Mouse (Mus musculus) CH12.LX (cell line): ENCODE measurements around the gene Tll2. TPM values are rescaled to one million over a fixed set of nuclear protein-coding genes. Genes with fewer than 3 reads are reported as not detected.

Experiments used
- DNase-seq: peaks from one replicate; pipeline ENCODE4 v3.0.0-alpha.2; 2013; ENCODE audit errors: extremely low read depth
- H3K27ac ChIP-seq: 2 replicates; pipeline ENCODE4 v1.5.1; 2012; ENCODE audit warnings: low read depth, mild to moderate bottlenecking, control low read depth, moderate library complexity; ENCODE audit not compliant: insufficient read depth
- H3K27me3 ChIP-seq: replicated peaks from 2 replicates; pipeline ENCODE3; 2012; ENCODE audit warnings: inconsistent platforms
- H3K36me3 ChIP-seq, 2 experiments: replicated peaks in 1 of 2; 2 replicates each; pipeline versions ENCODE3 to v1.6.1; 2012; ENCODE audit warnings: inconsistent platforms in 1 of 2, low read length in 1 of 2, mild to moderate bottlenecking in 1 of 2, mixed read lengths in 1 of 2, moderate library complexity in 1 of 2; ENCODE audit not compliant: control insufficient read depth in 1 of 2, insufficient read depth in 1 of 2
- H3K4me1 ChIP-seq, 2 experiments: 2 replicates each; pipeline ENCODE4 v1.6.1; 2012; ENCODE audit warnings: inconsistent platforms in 1 of 2, moderate library complexity in 1 of 2; ENCODE audit not compliant: insufficient read depth in 2 of 2, control insufficient read depth in 1 of 2
- H3K4me2 ChIP-seq: 2 replicates; pipeline ENCODE4 v1.6.1; 2012; ENCODE audit warnings: low read depth, mild to moderate bottlenecking, control low read depth; ENCODE audit not compliant: poor library complexity, insufficient read depth, severe bottlenecking
- H3K4me3 ChIP-seq, 3 experiments: fragments of 150-350 bp in 1 of 3; sonication (generic) in 1 of 3; replicated peaks in 1 of 3; 2 replicates each; pipeline versions ENCODE3 to v1.5.1; 2011 to 2012; ENCODE audit warnings: low read depth in 2 of 3, low read length in 2 of 3, mild to moderate bottlenecking in 2 of 3, moderate library complexity in 2 of 3, control low read depth in 1 of 3, improper control_type of control experiment in 1 of 3, inconsistent platforms in 1 of 3, mixed read lengths in 1 of 3; ENCODE audit not compliant: poor library complexity in 1 of 3
- H3K79me2 ChIP-seq: replicated peaks from 2 replicates; pipeline ENCODE4 v1.6.1; 2012; ENCODE audit warnings: mild to moderate bottlenecking, moderate library complexity; ENCODE audit not compliant: control insufficient read depth, poor library complexity, insufficient read depth, severe bottlenecking; ENCODE audit errors: extremely low read depth
- H3K9ac ChIP-seq: 2 replicates; pipeline ENCODE4 v1.6.1; 2012; ENCODE audit warnings: low read depth, mild to moderate bottlenecking, control low read depth, moderate library complexity; ENCODE audit not compliant: insufficient read depth
- H3K9me3 ChIP-seq: replicated peaks from 2 replicates; pipeline ENCODE3; 2012; ENCODE audit warnings: low read length, inconsistent platforms, mixed read lengths
- BHLHE40 ChIP-seq: IDR thresholded peaks from 2 replicates; pipeline ENCODE4 v1.6.1; 2011; ENCODE audit warnings: mild to moderate bottlenecking, low read depth, low read length, improper control_type of control experiment
- CHD1 ChIP-seq: IDR thresholded peaks from 2 replicates; pipeline ENCODE4 v1.6.1; 2012; ENCODE audit warnings: low read depth, low read length, improper control_type of control experiment, inconsistent platforms
- CHD2 ChIP-seq: IDR thresholded peaks from 2 replicates; pipeline ENCODE4 v1.6.1; 2011; ENCODE audit warnings: low read length, improper control_type of control experiment
- CTCF ChIP-seq, 2 experiments: IDR thresholded peaks in 1 of 2; conservative IDR thresholded peaks in 1 of 2; 2 replicates each; pipeline ENCODE4 v1.5.1; 2011 to 2012; ENCODE audit warnings: low read depth in 2 of 2, low read length in 2 of 2, improper control_type of control experiment in 1 of 2, inconsistent platforms in 1 of 2, mild to moderate bottlenecking in 1 of 2, moderate library complexity in 1 of 2
- ETS1 ChIP-seq: conservative IDR thresholded peaks from 2 replicates; pipeline ENCODE4 v1.6.1; 2012; ENCODE audit warnings: low read depth, mild to moderate bottlenecking, inconsistent platforms, low read length, improper control_type of control experiment, moderate library complexity
- HCFC1 ChIP-seq: IDR thresholded peaks from 2 replicates; pipeline ENCODE4 v1.6.1; 2012; ENCODE audit warnings: low read depth, mild to moderate bottlenecking, inconsistent platforms, low read length, improper control_type of control experiment
- JUN ChIP-seq: IDR thresholded peaks from 2 replicates; pipeline ENCODE4 v1.6.1; 2011; ENCODE audit warnings: low read depth, mild to moderate bottlenecking, low read length, improper control_type of control experiment, moderate library complexity; ENCODE audit not compliant: insufficient read depth
- JUND ChIP-seq: conservative IDR thresholded peaks from 2 replicates; pipeline ENCODE4 v1.6.1; 2011; ENCODE audit warnings: low read depth, low read length, improper control_type of control experiment
- MAFK ChIP-seq: IDR thresholded peaks from 2 replicates; pipeline ENCODE4 v1.6.1; 2011; ENCODE audit warnings: low read length, improper control_type of control experiment; ENCODE audit not compliant: insufficient replicate concordance
- MEF2A ChIP-seq: IDR thresholded peaks from 2 replicates; pipeline ENCODE4 v1.6.1; 2014; ENCODE audit warnings: low read depth, mild to moderate bottlenecking, inconsistent platforms, low read length, improper control_type of control experiment, borderline replicate concordance
- MXI1 ChIP-seq: IDR thresholded peaks from 2 replicates; pipeline ENCODE4 v1.6.1; 2011; ENCODE audit warnings: mild to moderate bottlenecking, low read depth, low read length, improper control_type of control experiment
- MYC ChIP-seq: IDR thresholded peaks from 2 replicates; pipeline ENCODE4 v1.6.1; 2011; ENCODE audit warnings: low read depth, mild to moderate bottlenecking, improper control_type of control experiment, low read length
- NRF1 ChIP-seq: IDR thresholded peaks from 2 replicates; pipeline ENCODE4 v1.6.1; 2014; ENCODE audit warnings: low read depth, mild to moderate bottlenecking, inconsistent platforms, low read length, improper control_type of control experiment, moderate library complexity
- RAD21 ChIP-seq: IDR thresholded peaks from 2 replicates; pipeline ENCODE4 v1.6.1; 2011; ENCODE audit warnings: low read depth, mild to moderate bottlenecking, low read length, improper control_type of control experiment, moderate library complexity
- SIN3A ChIP-seq: IDR thresholded peaks from 2 replicates; pipeline ENCODE4 v1.6.1; 2012; ENCODE audit warnings: low read length, improper control_type of control experiment, inconsistent platforms
- TBP ChIP-seq: conservative IDR thresholded peaks from 2 replicates; pipeline ENCODE4 v1.6.1; 2011; ENCODE audit warnings: low read depth, low read length, improper control_type of control experiment
- TCF12 ChIP-seq: IDR thresholded peaks from 2 replicates; pipeline ENCODE4 v1.6.1; 2014; ENCODE audit warnings: low read depth, mild to moderate bottlenecking, inconsistent platforms, low read length, improper control_type of control experiment
- USF1 ChIP-seq: IDR thresholded peaks from 2 replicates; pipeline ENCODE4 v1.6.1; 2014; ENCODE audit warnings: low read depth, mild to moderate bottlenecking, inconsistent platforms, low read length, improper control_type of control experiment
- ZC3H11A ChIP-seq: IDR thresholded peaks from 2 replicates; pipeline ENCODE4 v1.6.1; 2012; ENCODE audit warnings: low read depth, mild to moderate bottlenecking, inconsistent platforms, low read length, improper control_type of control experiment
- ZMIZ1 ChIP-seq: IDR thresholded peaks from 2 replicates; pipeline ENCODE4 v1.6.1; 2012; ENCODE audit warnings: low read depth, mild to moderate bottlenecking, inconsistent platforms, low read length, improper control_type of control experiment
- ZNF384 ChIP-seq: IDR thresholded peaks from 2 replicates; pipeline ENCODE4 v1.6.1; 2012; ENCODE audit warnings: low read depth, low read length, improper control_type of control experiment, inconsistent platforms
- dilution Hi-C: fragments of 300-500 bp; cut with MboI; formaldehyde crosslinking; loops from 2 replicates; pipeline ENCODE4 v1.14.3; 2020; ENCODE audit warnings: low sequenced_read_pairs; ENCODE audit not compliant: extremely low pct_unique_long_range_greater_than_20kb, extremely low pct_ligation_motif_present
- in situ Hi-C: fragments of 300-500 bp; cut with MboI; formaldehyde crosslinking; loops from 3 replicates; pipeline ENCODE4 v1.14.3; 2019; ENCODE audit warnings: low sequenced_read_pairs, low pct_ligation_motif_present, low pct_unique_long_range_greater_than_20kb, mixed read lengths
- polyA plus RNA-seq: library from polyadenylated mRNA; unstranded; fragments of >175 nt; gene quantifications from 2 replicates; pipeline ENCODE4 v1.2.1, GENCODE M21; 2012; ENCODE audit warnings: low read depth; ENCODE audit not compliant: insufficient read length
- total RNA-seq, 2 experiments: library from RNA; depleted of rRNA; stranded (reverse); fragments of 300-350 nt in 1 of 2; fragments of >200 nt in 1 of 2; gene quantifications; 2 replicates each; pipeline ENCODE4 v1.2.3; 2012 to 2014

The Tll2 gene
- total and polyA plus RNA-seq, 3 experiments = not detected

GRCm38 (mm10) chr19:41113911-41114531 is 92.6 kb downstream of the Tll2 start:
- Histone ChIP-seq H3K36me3 (no peaks in the 10 kb centered on the region), H3K9ac (no peak overlapping the region), H3K4me2 (no peak overlapping the region), H3K9me3 (no peaks in the 10 kb centered on the region), H3K79me2 (no peaks in the 10 kb centered on the region), H3K27me3 (peaks cover 22% of the 10 kb centered on the region), H3K4me3 (no peak overlapping the region), H3K27ac (no peak overlapping the region), H3K4me1 (no peaks in the 10 kb centered on the region)
- dilution Hi-C loops = no loop called here
- no peak for DNase-seq
- no peak for TF ChIP-seq BHLHE40
- TF ChIP-seq ETS1 = no peak
- TF ChIP-seq ZMIZ1 = no peak
- TF ChIP-seq USF1 = no peak
- TF ChIP-seq RAD21 = no peak
- no peak for TF ChIP-seq TBP
- TF ChIP-seq NRF1 = no peak
- no peak for TF ChIP-seq ZNF384
- no peak for TF ChIP-seq MYC
- TF ChIP-seq JUND = no peak
- TF ChIP-seq CHD2 = no peak
- TF ChIP-seq MAFK = no peak
- no peak for TF ChIP-seq HCFC1
- no peak for TF ChIP-seq CHD1
- TF ChIP-seq JUN = no peak
- TF ChIP-seq TCF12 = no peak
- TF ChIP-seq SIN3A = no peak
- no peak for TF ChIP-seq MEF2A
- in situ Hi-C loops = no loop called here

- Histone ChIP-seq H3K36me3 (no peaks in the 10 kb centered on the region), H3K9me3 (no peaks in the 10 kb centered on the region), H3K27ac (no peak overlapping the region), H3K4me2 (no peak overlapping the region), H3K4me1 (no peaks in the 10 kb centered on the region), H3K79me2 (no peaks in the 10 kb centered on the region), H3K27me3 (peaks cover 17% of the 10 kb centered on the region), H3K4me3 (no peak overlapping the region), H3K9ac (no peak overlapping the region)
- in situ Hi-C loops = no loop called here
- DNase-seq = no peak
- TF ChIP-seq MAFK = no peak
- TF ChIP-seq CTCF (conservative IDR thresholded peaks at IDR 0.05 in 1 of 2, IDR thresholded peaks at IDR 0.05 in 1 of 2; ENCODE audit: low read depth in 2 of 2, low read length in 2 of 2) = no peak
- TF ChIP-seq HCFC1 = no peak
- no peak for TF ChIP-seq MXI1
- no peak for TF ChIP-seq ZC3H11A
- no peak for TF ChIP-seq USF1
- dilution Hi-C loops = no loop called here
These were observed 94.0 kb downstream of the Tll2 start for GRCm38 (mm10) chr19:41112609-41113008.
